In the genomic region with DNA sequence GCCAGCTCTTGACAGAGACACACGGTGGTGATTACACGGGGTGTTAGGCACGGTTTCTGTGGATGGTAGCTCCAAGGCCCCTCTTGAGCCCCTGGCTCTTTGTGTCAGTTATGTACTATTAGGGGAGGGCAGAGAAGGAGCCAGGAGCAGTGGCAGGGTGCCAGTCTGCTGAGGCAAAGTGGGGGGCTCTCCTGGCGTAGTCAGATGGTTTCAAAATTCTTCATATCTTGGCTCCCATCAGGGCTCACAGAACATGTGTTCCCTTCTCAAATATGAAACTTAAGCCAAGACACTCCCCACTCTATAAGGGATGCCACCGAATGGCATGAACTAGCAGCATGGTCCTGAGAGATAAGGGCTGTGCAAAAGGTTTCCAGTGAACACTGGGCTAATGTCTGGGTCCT, we compare ENCODE assay signal across 10 mouse cellular contexts. TPM values are rescaled to one million over a fixed set of nuclear protein-coding genes. Genes with fewer than 3 reads are reported as not detected.
A peak's percentile ranks its signal among the peaks of the same experiment; 100 is the strongest.
DNase-seq lines count a peak whose midpoint lies in the region; ATAC-seq and TF ChIP-seq lines count a peak whose summit lies in the region.
"Had no signal": no experiment of that assay in that cellular context is flagged by ENCODE, and none has a peak within 500 bp of the region (broad histone marks: within the 10 kb centered on the region; RNA-seq: fewer than 3 reads in every experiment).

No protein-coding gene starts in this region.

- 0 out of 2 replicates have a peak overlapping the region, but pooled peaks have one; percentile 2 for H3K27ac ChIP-seq in forebrain, embryonic 13.5 days
- H3K27ac ChIP-seq in forebrain, embryonic 10.5 days: no peak overlapping the region
- H3K27ac ChIP-seq in stomach, embryonic 15.5 days: no peak overlapping the region
- no peak overlapping the region for H3K27ac ChIP-seq in stomach, postnatal 0 days (replicated peaks)
- peak overlapping the region; percentile 75 for H3K27ac ChIP-seq in liver, embryonic 12.5 days
- H3K27ac ChIP-seq: heart, embryonic 15.5 days had no signal

- WGBS in forebrain, embryonic 13.5 days: 57% methylated on average over 5 of the region's 5 CpGs
- 67% methylated on average over 5 of the region's 5 CpGs for WGBS in forebrain, embryonic 10.5 days
- WGBS in stomach, embryonic 15.5 days: 54% methylated on average over 5 of the region's 5 CpGs
- 39% methylated on average over 5 of the region's 5 CpGs for WGBS in stomach, postnatal 0 days
- WGBS in liver, embryonic 12.5 days (ENCODE audit: insufficient replicate concordance): 42% methylated on average over 5 of the region's 5 CpGs

- no peak for TF ChIP-seq CTCF in stomach, postnatal 0 days (IDR thresholded peaks at IDR 0.05; ENCODE audit: low read depth)

- H3K4me3 ChIP-seq in forebrain, embryonic 13.5 days: no peak overlapping the region
- no peak overlapping the region for H3K4me3 ChIP-seq in forebrain, embryonic 10.5 days
- H3K4me3 ChIP-seq in stomach, embryonic 15.5 days (replicated peaks): no peak overlapping the region
- no peak overlapping the region for H3K4me3 ChIP-seq in stomach, postnatal 0 days (ENCODE audit: low read depth, low read length)
- H3K4me3 ChIP-seq in liver, embryonic 12.5 days: no peak overlapping the region
- H3K4me3 ChIP-seq: heart, embryonic 15.5 days; megakaryocyte, embryonic 14.5 days had no signal

- no peaks in the 10 kb centered on the region for H3K36me3 ChIP-seq in forebrain, embryonic 13.5 days (ENCODE audit: poor library complexity, severe bottlenecking)
- H3K36me3 ChIP-seq in forebrain, embryonic 10.5 days (replicated peaks): no peaks in the 10 kb centered on the region
- no peaks in the 10 kb centered on the region for H3K36me3 ChIP-seq in stomach, embryonic 15.5 days
- H3K36me3 ChIP-seq in stomach, postnatal 0 days (ENCODE audit: control insufficient read depth, insufficient read depth, low read length): no peaks in the 10 kb centered on the region
- H3K36me3 ChIP-seq in liver, embryonic 12.5 days: no peaks in the 10 kb centered on the region
- H3K36me3 ChIP-seq: heart, embryonic 15.5 days had no signal

- no peak for TF ChIP-seq EP300 in stomach, postnatal 0 days (optimal IDR thresholded peaks at IDR 0.05)

- no peak for DNase-seq in forebrain, embryonic 10.5 days (ENCODE audit: extremely low spot score, low spot score)
- no peak for DNase-seq in stomach, postnatal 0 days (ENCODE audit: low spot score)
- DNase-seq in spleen, postnatal 36 days (ENCODE audit: low spot score in 2 of 2): peak; percentile 40 to 68
- DNase-seq in adrenal gland, postnatal 36 days: no peak

- H3K4me1 ChIP-seq in forebrain, embryonic 13.5 days: peaks cover 15% of the 10 kb centered on the region
- no peaks in the 10 kb centered on the region for H3K4me1 ChIP-seq in forebrain, embryonic 10.5 days
- 0 out of 2 replicates have a peak, but pooled peaks cover 3% of the 10 kb centered on the region for H3K4me1 ChIP-seq in stomach, embryonic 15.5 days
- H3K4me1 ChIP-seq in stomach, postnatal 0 days (replicated peaks; ENCODE audit: control insufficient read depth, insufficient read depth): 0 out of 2 replicates have a peak, but pooled peaks cover 2% of the 10 kb centered on the region
- H3K4me1 ChIP-seq in liver, embryonic 12.5 days: peaks cover 36% of the 10 kb centered on the region
- H3K4me1 ChIP-seq: heart, embryonic 15.5 days had no signal

- no peak overlapping the region for H3K4me2 ChIP-seq in forebrain, embryonic 13.5 days
- H3K4me2 ChIP-seq in stomach, embryonic 15.5 days: no peak overlapping the region
- no peak overlapping the region for H3K4me2 ChIP-seq in stomach, postnatal 0 days (replicated peaks; ENCODE audit: low read depth)
- H3K4me2 ChIP-seq in liver, embryonic 12.5 days: peak overlapping the region; percentile 48
- H3K4me2 ChIP-seq: heart, embryonic 15.5 days had no signal

- no peaks in the 10 kb centered on the region for H3K9me3 ChIP-seq in forebrain, embryonic 13.5 days (replicated peaks)
- no peaks in the 10 kb centered on the region for H3K9me3 ChIP-seq in forebrain, embryonic 10.5 days
- no peaks in the 10 kb centered on the region for H3K9me3 ChIP-seq in stomach, embryonic 15.5 days
- H3K9me3 ChIP-seq in stomach, postnatal 0 days (ENCODE audit: control insufficient read depth, low read length): no peaks in the 10 kb centered on the region
- H3K9me3 ChIP-seq in liver, embryonic 12.5 days (replicated peaks): no peaks in the 10 kb centered on the region
- H3K9me3 ChIP-seq: heart, embryonic 15.5 days; megakaryocyte, embryonic 14.5 days had no signal

- ATAC-seq in forebrain, embryonic 13.5 days: peak; percentile 67; the same call in 1 of the 2 replicates
- peak; percentile 86 for ATAC-seq in stomach, embryonic 15.5 days (ENCODE audit: insufficient read depth, low FRiP score, low read depth)
- no peak for ATAC-seq in stomach, postnatal 0 days (ENCODE audit: low FRiP score, low TSS enrichment)
- ATAC-seq in liver, embryonic 12.5 days: peak; percentile 95
- ATAC-seq in granulocyte monocyte progenitor cell, adult 5-6 weeks (replicated peaks; ENCODE audit: poor library complexity, severe bottlenecking): no peak

- H3K27me3 ChIP-seq in forebrain, embryonic 13.5 days: no peaks in the 10 kb centered on the region
- H3K27me3 ChIP-seq in forebrain, embryonic 10.5 days (ENCODE audit: poor library complexity, severe bottlenecking): peaks cover 9% of the 10 kb centered on the region; the same call in 1 of the 2 replicates
- no peaks in the 10 kb centered on the region for H3K27me3 ChIP-seq in stomach, embryonic 15.5 days (replicated peaks)
- no peaks in the 10 kb centered on the region for H3K27me3 ChIP-seq in stomach, postnatal 0 days (ENCODE audit: control insufficient read depth, insufficient read depth, low read length)
- H3K27me3 ChIP-seq in liver, embryonic 12.5 days (replicated peaks): peaks cover 12% of the 10 kb centered on the region; the same call in 1 of the 2 replicates
- H3K27me3 ChIP-seq: heart, embryonic 15.5 days had no signal

- H3K9ac ChIP-seq in forebrain, embryonic 13.5 days: no peak overlapping the region
- no peak overlapping the region for H3K9ac ChIP-seq in stomach, embryonic 15.5 days
- H3K9ac ChIP-seq in stomach, postnatal 0 days (ENCODE audit: low read length): no peak overlapping the region
- H3K9ac ChIP-seq in liver, embryonic 12.5 days: peak overlapping the region; percentile 29
- H3K9ac ChIP-seq: heart, embryonic 15.5 days had no signal

RNA-seq across cellular contexts. Expression of a gene that starts 20.8 kb away (rescaled TPM):
- polyA plus RNA-seq in forebrain, embryonic 13.5 days (2015; fragmentation: Nextera tagmentation; extraction: Ambion mirVana): 10.4 and 10.7 TPM in 2 replicates
- 18.3 and 18.6 TPM in 2 replicates for polyA plus RNA-seq in forebrain, embryonic 10.5 days (2016; fragmentation: Nextera tagmentation; extraction: Ambion mirVana)
- polyA plus RNA-seq in stomach, embryonic 15.5 days (2015; fragmentation: Nextera tagmentation; extraction: Ambion mirVana): 19.8 and 20.5 TPM in 2 replicates
- polyA plus RNA-seq in stomach, postnatal 0 days (2015; fragmentation: Nextera tagmentation; extraction: Ambion mirVana): 8.8 and 9.6 TPM in 2 replicates
- 34.2 and 36.3 TPM in 2 replicates for polyA plus RNA-seq in liver, embryonic 12.5 days (2016; fragmentation: Nextera tagmentation; extraction: Ambion mirVana)
- total RNA-seq in adrenal gland, postnatal 36 days (2021): 10 to 100 TPM; 47.0 to 51.6 TPM
- 5.1 and 6.8 TPM in 2 replicates for total RNA-seq in granulocyte monocyte progenitor cell, adult 5-6 weeks (2014; fragmentation: Nextera tagmentation)
- total RNA-seq in granulocyte monocyte progenitor cell, adult 5-6 weeks (2017): 7.8 and 8.9 TPM in 2 replicates

Comparison
In these comparisons a context has a peak if more than half of its experiments do, and no peak if none do; other contexts are left out.
1. ATAC-seq: peak in forebrain, embryonic 13.5 days (single experiment), stomach, embryonic 15.5 days (single experiment) and liver, embryonic 12.5 days (single experiment); none in stomach, postnatal 0 days (single experiment) and granulocyte monocyte progenitor cell, adult 5-6 weeks (single experiment).
2. H3K27ac ChIP-seq: peak in forebrain, embryonic 13.5 days (single experiment) and liver, embryonic 12.5 days (single experiment); none in forebrain, embryonic 10.5 days (single experiment), stomach, embryonic 15.5 days (single experiment) and stomach, postnatal 0 days (single experiment).
3. DNase-seq: peak in spleen, postnatal 36 days (2 of 2); none in forebrain, embryonic 10.5 days (single experiment), stomach, postnatal 0 days (single experiment) and adrenal gland, postnatal 36 days (0 of 2).